Mouse (Mus musculus): ENCODE results near the gene Frs3. TPM values are rescaled to one million over a fixed set of nuclear protein-coding genes. Genes with fewer than 3 reads are reported as not detected.

Gene Frs3
- polyA plus RNA-seq, 1 experiment from 2014 or later: 2.1 TPM

- TF ChIP-seq EP300 (IDR thresholded peaks at IDR 0.05; ENCODE audit: low read depth): peak; percentile 54; the same call in 1 of the 2 replicates
- TF ChIP-seq CTCF (IDR thresholded peaks at IDR 0.05; ENCODE audit: low read depth): no peak
- peak overlapping the region; percentile 84 for H3K27ac ChIP-seq (ENCODE audit: low read depth)
- H3K4me2 ChIP-seq (ENCODE audit: low read depth, low read length): peak overlapping the region; percentile 100
- peaks cover 24% of the 10 kb centered on the region for H3K36me3 ChIP-seq (replicated peaks; ENCODE audit: insufficient read depth, low read length)
- WGBS (ENCODE audit: insufficient replicate concordance): under 1% methylated on average over 70 of the region's 70 CpGs
- peak overlapping the region; percentile 79 for H3K9ac ChIP-seq (replicated peaks)
- DNase-seq (peak; percentile 95), ATAC-seq (peak; percentile 95)
- peak overlapping the region; percentile 82 for H3K4me3 ChIP-seq (ENCODE audit: low read depth, low read length)
- H3K4me1 ChIP-seq (ENCODE audit: insufficient read depth): peaks cover 13% of the 10 kb centered on the region
- H3K27me3 ChIP-seq (ENCODE audit: insufficient read depth, low read length): 0 out of 2 replicates have a peak, but pooled peaks cover 2% of the 10 kb centered on the region
- H3K9me3 ChIP-seq (ENCODE audit: low read length): no peaks in the 10 kb centered on the region
These were observed 1.2 kb upstream of the Frs3 start for GRCm38 (mm10) chr17:47687409-47688343.

GRCm38 (mm10) chr17:47688344-47688607 is 554 bp upstream of the Frs3 start, which contains the start of gene Tomm6:
TSS of gene Tomm6 (minus strand) at chr17:47688386.
- H3K36me3 ChIP-seq (replicated peaks; ENCODE audit: insufficient read depth, low read length): peaks cover 24% of the 10 kb centered on the region
- H3K4me3 ChIP-seq (ENCODE audit: low read depth, low read length): peak within 1 kb of the TSS; percentile 82
- H3K4me1 ChIP-seq (ENCODE audit: insufficient read depth): peaks cover 13% of the 10 kb centered on the region
- no peaks in the 10 kb centered on the region for H3K9me3 ChIP-seq (ENCODE audit: low read length)
- H3K27me3 ChIP-seq (ENCODE audit: insufficient read depth, low read length): 0 out of 2 replicates have a peak, but pooled peaks cover 2% of the 10 kb centered on the region
- TF ChIP-seq CTCF (IDR thresholded peaks at IDR 0.05; ENCODE audit: low read depth) (no peak), EP300 (IDR thresholded peaks at IDR 0.05; ENCODE audit: low read depth) (no peak)
- H3K9ac ChIP-seq (replicated peaks): peak within 1 kb of the TSS; percentile 79
- no peak for DNase-seq
- 0% methylated on average over 9 of the region's 9 CpGs for WGBS (ENCODE audit: insufficient replicate concordance)
- H3K4me2 ChIP-seq (ENCODE audit: low read depth, low read length): peak within 1 kb of the TSS; percentile 100
- H3K27ac ChIP-seq (ENCODE audit: low read depth): peak within 1 kb of the TSS; percentile 84
- no peak for ATAC-seq

- Histone ChIP-seq H3K36me3 (replicated peaks; ENCODE audit: insufficient read depth, low read length) (0 out of 2 replicates have a peak, but pooled peaks cover 12% of the 10 kb centered on the region), H3K27ac (ENCODE audit: low read depth) (no peak overlapping the region), H3K9ac (replicated peaks) (no peak overlapping the region), H3K4me2 (ENCODE audit: low read depth, low read length) (0 out of 2 replicates have a peak overlapping the region, but pooled peaks have one; percentile 100), H3K4me3 (ENCODE audit: low read depth, low read length) (no peak overlapping the region), H3K9me3 (ENCODE audit: low read length) (no peaks in the 10 kb centered on the region), H3K27me3 (ENCODE audit: insufficient read depth, low read length) (0 out of 2 replicates have a peak, but pooled peaks cover 2% of the 10 kb centered on the region), H3K4me1 (ENCODE audit: insufficient read depth) (peaks cover 19% of the 10 kb centered on the region)
- WGBS (ENCODE audit: insufficient replicate concordance): 94% methylated on average over 7 of the region's 8 CpGs
- DNase-seq (no peak), ATAC-seq (no peak)
- TF ChIP-seq EP300 (IDR thresholded peaks at IDR 0.05; ENCODE audit: low read depth) (no peak), CTCF (IDR thresholded peaks at IDR 0.05; ENCODE audit: low read depth) (no peak)
These were observed 1.1 kb downstream of the Frs3 start for GRCm38 (mm10) chr17:47689894-47690293.

- 82% methylated on average over 3 of the region's 3 CpGs for WGBS (ENCODE audit: insufficient replicate concordance)
- TF ChIP-seq CTCF (IDR thresholded peaks at IDR 0.05; ENCODE audit: low read depth): no peak
- no peak for TF ChIP-seq EP300 (IDR thresholded peaks at IDR 0.05; ENCODE audit: low read depth)
- H3K9me3 ChIP-seq (ENCODE audit: low read length): no peaks in the 10 kb centered on the region
- H3K4me3 ChIP-seq (ENCODE audit: low read depth, low read length): no peak overlapping the region
- DNase-seq (no peak), ATAC-seq (no peak)
- H3K4me2 ChIP-seq (ENCODE audit: low read depth, low read length): no peak overlapping the region
- no peaks in the 10 kb centered on the region for H3K36me3 ChIP-seq (replicated peaks; ENCODE audit: insufficient read depth, low read length)
- H3K9ac ChIP-seq (replicated peaks): no peak overlapping the region
- no peak overlapping the region for H3K27ac ChIP-seq (ENCODE audit: low read depth)
- H3K4me1 ChIP-seq (ENCODE audit: insufficient read depth): peaks cover 24% of the 10 kb centered on the region
- H3K27me3 ChIP-seq (ENCODE audit: insufficient read depth, low read length): peaks cover 10% of the 10 kb centered on the region
These were observed 2.8 kb downstream of the Frs3 start for GRCm38 (mm10) chr17:47691650-47692049.

DNA sequence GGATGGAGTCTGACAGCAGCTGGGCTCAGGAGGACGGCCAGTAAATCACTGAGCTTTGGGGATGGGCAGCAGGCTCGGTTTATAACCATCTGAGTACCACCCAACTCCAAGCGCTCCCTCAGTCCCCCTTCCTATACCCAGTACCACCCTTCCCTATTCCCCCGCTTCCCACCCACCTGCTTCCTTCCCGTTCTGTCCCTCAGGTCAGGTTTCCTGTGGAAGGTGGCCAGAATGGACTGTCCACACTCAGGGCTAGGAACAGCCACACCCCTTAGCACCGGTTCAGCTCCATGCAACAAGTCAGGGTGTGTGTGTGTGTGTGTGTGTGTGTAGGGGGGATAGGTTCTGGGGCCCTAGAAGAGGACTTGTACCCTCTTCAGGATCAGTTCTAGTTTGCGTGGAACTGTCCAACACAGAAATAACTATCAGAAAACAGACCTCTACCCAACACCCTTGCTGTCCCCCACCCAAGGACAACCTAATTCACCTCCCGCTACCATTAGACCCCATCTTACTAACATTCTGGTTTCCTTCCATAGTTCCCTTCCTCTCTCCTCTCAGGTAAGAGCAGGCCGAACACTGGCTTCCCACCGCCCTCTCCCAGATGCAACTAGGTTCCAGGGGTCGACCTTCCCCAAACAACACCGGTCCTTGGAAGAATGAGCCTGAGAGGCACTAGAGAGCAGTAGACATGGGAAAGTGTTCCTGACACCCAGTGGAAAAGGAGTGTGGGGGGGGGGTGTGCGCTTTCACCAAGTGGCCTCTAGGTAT is 5.0 kb downstream of the Frs3 start:
- DNase-seq (no peak), ATAC-seq (no peak)
- no peak for TF ChIP-seq EP300 (IDR thresholded peaks at IDR 0.05; ENCODE audit: low read depth)
- no peak for TF ChIP-seq CTCF (IDR thresholded peaks at IDR 0.05; ENCODE audit: low read depth)
- Histone ChIP-seq H3K36me3 (replicated peaks; ENCODE audit: insufficient read depth, low read length) (no peaks in the 10 kb centered on the region), H3K9ac (replicated peaks) (no peak overlapping the region; the same call in 1 of the 2 replicates), H3K4me3 (ENCODE audit: low read depth, low read length) (peak overlapping the region; percentile 58), H3K27me3 (ENCODE audit: insufficient read depth, low read length) (peaks cover 10% of the 10 kb centered on the region), H3K9me3 (ENCODE audit: low read length) (no peaks in the 10 kb centered on the region), H3K27ac (ENCODE audit: low read depth) (no peak overlapping the region), H3K4me1 (ENCODE audit: insufficient read depth) (peaks cover 16% of the 10 kb centered on the region), H3K4me2 (ENCODE audit: low read depth, low read length) (peak overlapping the region; percentile 88)
- WGBS (ENCODE audit: insufficient replicate concordance): 56% methylated on average over 13 of the region's 13 CpGs

- no peak for DNase-seq
- no peaks in the 10 kb centered on the region for H3K36me3 ChIP-seq (replicated peaks; ENCODE audit: insufficient read depth, low read length)
- peaks cover 10% of the 10 kb centered on the region for H3K27me3 ChIP-seq (ENCODE audit: insufficient read depth, low read length)
- H3K4me1 ChIP-seq (ENCODE audit: insufficient read depth): peaks cover 12% of the 10 kb centered on the region
- peak within 1 kb of the TSS; percentile 64 for H3K9ac ChIP-seq (replicated peaks)
- no peak for ATAC-seq
- 0% methylated on average over 3 of the region's 3 CpGs for WGBS (ENCODE audit: insufficient replicate concordance)
- peak within 1 kb of the TSS; percentile 88 for H3K4me2 ChIP-seq (ENCODE audit: low read depth, low read length)
- TF ChIP-seq CTCF (IDR thresholded peaks at IDR 0.05; ENCODE audit: low read depth): no peak
- no peak for TF ChIP-seq EP300 (IDR thresholded peaks at IDR 0.05; ENCODE audit: low read depth)
- peak within 1 kb of the TSS; percentile 58 for H3K4me3 ChIP-seq (ENCODE audit: low read depth, low read length)
- H3K27ac ChIP-seq (ENCODE audit: low read depth): peak within 1 kb of the TSS; percentile 48
- no peaks in the 10 kb centered on the region for H3K9me3 ChIP-seq (ENCODE audit: low read length)
These were observed 5.4 kb downstream of the Frs3 start, which contains the start of gene Gm21981 for GRCm38 (mm10) chr17:47694442-47694502. TSS of gene Gm21981 (minus strand) at chr17:47694455.
